Mouse (Mus musculus) forebrain, embryonic 12.5 days (tissue): ENCODE measurements around the gene Ovol2. TPM values are rescaled to one million over a fixed set of nuclear protein-coding genes. Genes with fewer than 3 reads are reported as not detected.

Experiments used
- ATAC-seq: fragments of 200-750 bp; cut with Nextera tagmentation; 2 replicates; pipeline ENCODE4 v1.8.0; 2017; ENCODE audit warnings: moderate TSS enrichment; ENCODE audit not compliant: low FRiP score
- H3K27ac ChIP-seq: fragments of 300-500 bp; sonication (generic); 2 replicates; pipeline ENCODE4 v1.5.1; 2016; ENCODE audit warnings: mild to moderate bottlenecking
- H3K27me3 ChIP-seq: fragments of 300-500 bp; sonication (generic); 2 replicates; pipeline ENCODE4 v1.6.1; 2016; ENCODE audit warnings: mild to moderate bottlenecking
- H3K36me3 ChIP-seq: fragments of 300-500 bp; sonication (generic); replicated peaks from 2 replicates; pipeline ENCODE4 v1.6.1; 2016; ENCODE audit warnings: mild to moderate bottlenecking
- H3K4me1 ChIP-seq: fragments of 300-500 bp; sonication (generic); 2 replicates; pipeline ENCODE4 v1.6.1; 2016
- H3K4me2 ChIP-seq: fragments of 300-500 bp; sonication (generic); 2 replicates; pipeline ENCODE4 v1.6.1; 2016; ENCODE audit warnings: mild to moderate bottlenecking, moderate library complexity
- H3K4me3 ChIP-seq: fragments of 300-500 bp; sonication (generic); replicated peaks from 2 replicates; pipeline ENCODE4 v1.5.1; 2016; ENCODE audit warnings: mild to moderate bottlenecking
- H3K9ac ChIP-seq: fragments of 300-500 bp; sonication (generic); 2 replicates; pipeline ENCODE4 v1.6.1; 2016; ENCODE audit warnings: mild to moderate bottlenecking
- H3K9me3 ChIP-seq: fragments of 300-500 bp; sonication (generic); 2 replicates; pipeline ENCODE4 v1.6.1; 2016
- WGBS: fragments of 180-500 bp; shearing (Covaris S2); methylation state at CpG from one replicate; pipeline ENCODE4 v1.1.7; 2016; 5-methylcytosine and 5-hydroxymethylcytosine counted together
- polyA plus RNA-seq: library from polyadenylated mRNA; unstranded; fragments of >200 nt; fragmentation: Nextera tagmentation; extraction: Ambion mirVana; gene quantifications from 2 replicates; pipeline ENCODE4 v1.2.1, GENCODE M21; 2016

Ovol2 gene
- polyA plus RNA-seq, 1 experiment from 2014 or later = 0.17 TPM

DNA sequence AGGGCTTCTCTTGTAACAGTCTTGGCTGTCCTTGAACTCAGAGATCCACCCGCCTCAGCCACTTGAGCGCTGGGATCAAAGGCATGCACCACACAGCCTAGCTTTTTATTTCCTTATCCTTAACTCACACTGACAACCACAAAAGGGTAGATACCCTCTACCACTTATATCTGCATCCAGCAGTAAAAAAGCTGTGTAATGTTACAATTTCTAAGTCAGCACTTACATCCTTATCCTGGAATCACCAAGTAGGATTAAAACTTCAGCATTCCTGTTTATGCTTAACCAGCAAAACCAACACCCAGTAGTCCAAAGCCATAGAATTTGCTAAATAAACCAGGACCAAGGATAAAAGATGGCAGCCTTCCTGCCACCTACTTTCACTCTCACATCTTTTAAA, 69.1 kb downstream of the Ovol2 start:
- Histone ChIP-seq H3K4me3 (no peak overlapping the region), H3K27ac (no peak overlapping the region), H3K9me3 (no peaks in the 10 kb centered on the region), H3K9ac (no peak overlapping the region), H3K27me3 (no peaks in the 10 kb centered on the region), H3K4me2 (no peak overlapping the region), H3K4me1 (peaks cover 16% of the 10 kb centered on the region; the same call in 1 of the 2 replicates), H3K36me3 (peaks cover 35% of the 10 kb centered on the region)
- 89% methylated on average over 2 of the region's 2 CpGs for WGBS
- no peak for ATAC-seq

Other genes starting within 250 kb of the Ovol2 start
- gene Mgme1, start 61.5 kb downstream of the Ovol2 start, polyA plus RNA-seq = 17.5 and 17.9 TPM in 2 replicates
- gene Snx5, start 61.2 kb downstream of the Ovol2 start, polyA plus RNA-seq = 93.7 and 98.9 TPM in 2 replicates
- 41.2 and 42.9 TPM in 2 replicates for gene Kat14, start 36.8 kb upstream of the Ovol2 start, polyA plus RNA-seq
- 0.49 and 2.3 TPM in 2 replicates for gene Pet117, start 36.9 kb upstream of the Ovol2 start, polyA plus RNA-seq
- 4.6 and 4.9 TPM in 2 replicates for gene Dzank1, start 195.3 kb upstream of the Ovol2 start, polyA plus RNA-seq
- 38.9 and 39.5 TPM in 2 replicates for gene Polr3f, start 195.6 kb upstream of the Ovol2 start, polyA plus RNA-seq
- gene Rbbp9, start 218.7 kb upstream of the Ovol2 start, polyA plus RNA-seq = 56.8 and 59.1 TPM in 2 replicates
- gene Sec23b, start 224.1 kb upstream of the Ovol2 start, polyA plus RNA-seq = 107 and 115 TPM in 2 replicates